Mouse (Mus musculus): ENCODE measurements at regions not wholly inside any gene's neighbourhood (a gene's known extent, or its start where the extent isn't known, plus 50 kb on each side); places are given as distances from the start of the nearest gene placed in this dataset.

DNA sequence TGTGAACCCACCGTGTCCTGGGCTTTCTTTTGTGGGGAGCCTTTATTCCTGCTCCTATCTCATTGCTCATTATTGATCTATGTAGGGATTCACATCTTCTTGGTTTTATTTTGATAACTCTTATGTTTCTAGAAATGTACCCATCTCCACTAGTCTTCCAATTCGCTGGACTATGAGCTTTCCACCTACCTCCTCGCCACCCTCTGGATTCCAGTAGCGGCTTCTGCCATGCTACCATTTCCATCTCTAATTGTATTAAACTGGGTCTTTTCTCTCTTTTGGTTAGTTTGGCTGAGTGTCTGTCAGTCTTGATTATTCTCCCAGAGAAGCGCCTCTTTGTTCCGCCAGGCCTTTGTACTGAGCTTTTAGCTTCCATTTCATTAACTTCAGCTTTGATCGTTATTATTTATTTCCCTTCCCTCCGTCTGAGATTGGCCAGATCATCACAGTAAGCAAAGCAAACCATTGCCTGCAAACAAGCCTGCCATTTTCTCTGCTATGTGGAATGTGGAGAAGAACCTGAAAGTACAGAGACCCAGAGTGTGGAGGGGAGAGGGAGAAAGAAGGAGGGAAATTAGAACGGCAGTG, 213.2 kb upstream of the Pabpc6 start:
- Histone ChIP-seq H3K27me3 (ENCODE audit: control insufficient read depth, insufficient read depth, low read length) (no peaks in the 10 kb centered on the region), H3K9me3 (ENCODE audit: control insufficient read depth, low read length) (no peaks in the 10 kb centered on the region), H3K4me2 (replicated peaks; ENCODE audit: low read depth, low read length) (no peak overlapping the region), H3K9ac (ENCODE audit: low read depth, low read length) (no peak overlapping the region), H3K36me3 (ENCODE audit: control insufficient read depth, insufficient read depth, low read length) (no peaks in the 10 kb centered on the region), H3K4me3 (ENCODE audit: low read depth, low read length) (no peak overlapping the region), H3K4me1 (replicated peaks; ENCODE audit: control insufficient read depth, insufficient read depth, low read length) (no peaks in the 10 kb centered on the region), H3K27ac (ENCODE audit: low read depth, low read length) (peak overlapping the region; percentile 60; the same call in 1 of the 2 replicates)
- peak; percentile 43 for DNase-seq (ENCODE audit: low spot score)
- 40% methylated on average over 9 of the region's 9 CpGs for WGBS
- ATAC-seq (ENCODE audit: low FRiP score): no peak; the same call in 1 of the 2 replicates

DNA sequence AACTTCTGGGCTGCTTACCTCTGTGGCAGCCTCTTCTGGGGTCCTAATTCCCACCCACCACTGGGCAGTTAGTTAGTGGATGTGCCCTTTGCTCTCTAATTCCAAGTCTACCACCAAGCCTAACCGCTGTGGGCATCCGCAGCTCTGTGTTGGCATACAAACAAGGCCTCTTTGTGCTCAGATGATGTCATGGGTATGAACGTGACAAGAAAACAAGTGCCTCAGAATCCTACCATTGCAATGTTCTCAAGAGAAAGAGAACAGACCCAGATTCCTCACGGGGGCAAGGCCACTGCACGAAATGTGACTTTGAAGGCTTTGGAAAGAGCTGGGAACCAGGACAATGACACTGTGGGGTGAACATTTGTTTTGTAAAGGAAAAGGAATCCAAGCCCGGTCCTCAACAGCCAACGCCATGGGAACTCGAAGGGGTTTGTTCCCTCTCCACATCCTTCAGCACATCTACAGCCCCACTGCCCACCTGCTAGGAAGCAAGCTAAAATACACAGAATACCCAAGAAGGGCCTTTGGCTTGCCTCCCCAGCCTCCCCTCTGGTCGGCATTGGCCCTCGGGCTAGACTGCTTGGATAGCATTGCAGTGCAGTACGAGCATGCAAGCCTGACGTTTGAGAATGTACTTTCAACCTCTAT, 210.2 kb upstream of the Pabpc6 start:
- no peak overlapping the region for H3K4me3 ChIP-seq (ENCODE audit: low read depth, low read length)
- no peaks in the 10 kb centered on the region for H3K27me3 ChIP-seq (ENCODE audit: control insufficient read depth, insufficient read depth, low read length)
- DNase-seq (ENCODE audit: low spot score) (peak; percentile 47), ATAC-seq (ENCODE audit: low FRiP score) (peak; percentile 65)
- no peak overlapping the region for H3K9ac ChIP-seq (ENCODE audit: low read depth, low read length)
- no peaks in the 10 kb centered on the region for H3K4me1 ChIP-seq (replicated peaks; ENCODE audit: control insufficient read depth, insufficient read depth, low read length)
- WGBS: 62% methylated on average over 12 of the region's 12 CpGs
- peak overlapping the region; percentile 64 for H3K27ac ChIP-seq (ENCODE audit: low read depth, low read length)
- no peaks in the 10 kb centered on the region for H3K36me3 ChIP-seq (ENCODE audit: control insufficient read depth, insufficient read depth, low read length)
- no peaks in the 10 kb centered on the region for H3K9me3 ChIP-seq (ENCODE audit: control insufficient read depth, low read length)
- H3K4me2 ChIP-seq (replicated peaks; ENCODE audit: low read depth, low read length): no peak overlapping the region

DNA sequence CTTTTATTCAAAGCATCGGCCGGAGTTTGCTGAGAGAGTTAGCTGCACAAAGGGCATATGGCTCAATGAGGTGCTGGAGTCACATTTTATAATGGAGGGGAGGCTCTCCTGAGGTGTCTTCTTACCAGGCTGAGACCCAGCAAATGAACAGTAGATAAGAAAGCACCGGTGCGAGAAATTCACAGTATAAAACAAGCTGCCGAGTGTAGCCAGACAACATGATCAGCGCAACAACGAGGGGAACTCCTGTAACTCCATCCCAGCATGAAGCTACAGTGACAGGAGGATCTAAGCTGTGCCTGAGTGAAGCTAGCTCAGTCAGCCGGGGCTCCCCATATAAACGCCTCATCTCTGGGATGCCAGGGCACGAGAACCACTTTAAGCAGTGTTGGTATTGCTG, 204.2 kb upstream of the Pabpc6 start:
- ATAC-seq (ENCODE audit: low FRiP score): no peak
- whole genome bisulfite sequencing: 67% methylated on average over 10 of the region's 10 CpGs

DNA sequence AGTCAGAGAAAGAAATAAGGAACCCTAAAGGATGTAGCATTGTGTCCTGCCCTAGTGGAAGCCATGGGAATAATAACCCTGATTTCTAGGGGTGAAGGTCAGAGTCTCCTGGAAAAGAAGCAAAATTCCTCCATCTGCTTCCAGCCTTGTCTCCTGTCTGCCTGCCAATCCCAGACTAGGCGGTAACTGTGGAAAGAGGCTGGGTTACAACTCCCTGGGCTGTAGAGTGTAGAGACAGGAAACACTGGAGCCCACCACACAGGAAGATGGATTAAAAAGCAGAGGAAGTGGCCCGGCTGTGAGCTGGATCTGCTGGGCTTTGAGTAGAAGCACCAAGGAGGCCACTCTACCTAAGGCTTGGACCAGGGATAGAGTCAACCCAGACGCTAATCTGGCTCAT, 200.7 kb upstream of the Pabpc6 start:
- DNase-seq (ENCODE audit: low spot score) (no peak), ATAC-seq (ENCODE audit: low FRiP score) (no peak)
- H3K4me3 ChIP-seq (ENCODE audit: low read depth, low read length): no peak overlapping the region
- H3K27ac ChIP-seq (ENCODE audit: low read depth, low read length): no peak overlapping the region
- H3K4me1 ChIP-seq (replicated peaks; ENCODE audit: control insufficient read depth, insufficient read depth, low read length): no peaks in the 10 kb centered on the region
- WGBS: 77% methylated on average over 3 of the region's 3 CpGs
- no peaks in the 10 kb centered on the region for H3K36me3 ChIP-seq (ENCODE audit: control insufficient read depth, insufficient read depth, low read length)
- no peak overlapping the region for H3K4me2 ChIP-seq (replicated peaks; ENCODE audit: low read depth, low read length)
- H3K9me3 ChIP-seq (ENCODE audit: control insufficient read depth, low read length): no peaks in the 10 kb centered on the region
- no peak overlapping the region for H3K9ac ChIP-seq (ENCODE audit: low read depth, low read length)
- no peaks in the 10 kb centered on the region for H3K27me3 ChIP-seq (ENCODE audit: control insufficient read depth, insufficient read depth, low read length)

More for the DNA sequence above, 204.2 kb upstream of the Pabpc6 start:
- H3K27ac ChIP-seq (ENCODE audit: low read depth, low read length): no peak overlapping the region
- no peaks in the 10 kb centered on the region for H3K36me3 ChIP-seq (ENCODE audit: control insufficient read depth, insufficient read depth, low read length)
- H3K4me2 ChIP-seq (replicated peaks; ENCODE audit: low read depth, low read length): no peak overlapping the region
- no peaks in the 10 kb centered on the region for H3K9me3 ChIP-seq (ENCODE audit: control insufficient read depth, low read length)
- H3K4me3 ChIP-seq (ENCODE audit: low read depth, low read length): no peak overlapping the region
- H3K4me1 ChIP-seq (replicated peaks; ENCODE audit: control insufficient read depth, insufficient read depth, low read length): no peaks in the 10 kb centered on the region
- H3K27me3 ChIP-seq (ENCODE audit: control insufficient read depth, insufficient read depth, low read length): no peaks in the 10 kb centered on the region
- no peak for DNase-seq (ENCODE audit: low spot score)
- H3K9ac ChIP-seq (ENCODE audit: low read depth, low read length): no peak overlapping the region

DNA sequence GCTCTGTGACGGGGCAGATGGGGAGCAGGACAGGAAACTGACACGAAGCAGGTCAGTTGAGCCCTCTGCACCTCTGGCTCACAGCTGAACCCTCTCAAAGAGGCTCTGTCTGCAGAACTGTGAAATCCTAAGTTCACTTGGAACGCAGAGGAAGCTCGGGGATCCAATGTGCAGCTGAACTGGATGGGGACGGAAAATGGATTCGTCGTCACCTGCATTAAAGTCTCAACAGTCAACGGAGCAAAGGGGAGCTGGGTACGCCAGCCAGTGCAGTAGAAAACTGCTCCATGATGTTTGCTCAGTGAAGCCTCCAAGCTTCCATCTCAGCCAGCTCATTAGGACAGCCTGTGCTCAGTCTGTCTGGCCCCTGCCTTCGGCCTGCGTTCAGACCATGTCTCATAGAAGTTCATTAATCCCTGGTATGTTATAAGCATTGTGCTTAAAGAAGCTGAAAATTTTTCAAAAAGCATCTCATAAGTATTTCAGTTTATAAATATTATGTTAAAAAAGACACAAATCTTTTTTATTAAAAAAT, 199.3 kb upstream of the Pabpc6 start:
- H3K27ac ChIP-seq (ENCODE audit: low read depth, low read length): no peak overlapping the region
- DNase-seq (ENCODE audit: low spot score): no peak
- H3K9me3 ChIP-seq (ENCODE audit: control insufficient read depth, low read length): no peaks in the 10 kb centered on the region
- H3K36me3 ChIP-seq (ENCODE audit: control insufficient read depth, insufficient read depth, low read length): no peaks in the 10 kb centered on the region
- WGBS: 84% methylated on average over 11 of the region's 11 CpGs
- H3K4me2 ChIP-seq (replicated peaks; ENCODE audit: low read depth, low read length): no peak overlapping the region
- H3K9ac ChIP-seq (ENCODE audit: low read depth, low read length): no peak overlapping the region
- no peaks in the 10 kb centered on the region for H3K27me3 ChIP-seq (ENCODE audit: control insufficient read depth, insufficient read depth, low read length)
- ATAC-seq (ENCODE audit: low FRiP score): no peak
- H3K4me1 ChIP-seq (replicated peaks; ENCODE audit: control insufficient read depth, insufficient read depth, low read length): no peaks in the 10 kb centered on the region
- no peak overlapping the region for H3K4me3 ChIP-seq (ENCODE audit: low read depth, low read length)

DNA sequence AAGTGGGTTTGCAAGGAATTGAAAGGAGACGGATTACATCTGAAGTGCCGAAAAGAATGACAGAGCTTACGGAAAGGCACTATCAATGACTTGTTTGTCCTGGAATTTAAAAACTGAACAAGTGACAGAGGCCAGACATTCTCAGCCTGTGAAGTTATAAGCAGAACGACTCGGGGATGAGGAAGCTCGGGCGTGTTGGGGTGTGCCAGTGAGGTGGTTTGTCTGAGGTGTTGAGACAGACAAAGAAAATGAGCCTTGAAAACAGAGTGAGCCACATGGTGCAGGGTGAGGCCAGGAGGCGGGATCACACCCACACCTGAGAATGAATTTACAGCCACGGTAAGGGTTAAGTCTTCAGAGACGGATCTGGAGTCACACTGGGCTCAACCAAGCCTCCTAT, 194.7 kb upstream of the Pabpc6 start:
- Histone ChIP-seq H3K36me3 (ENCODE audit: control insufficient read depth, insufficient read depth, low read length) (no peaks in the 10 kb centered on the region), H3K27me3 (ENCODE audit: control insufficient read depth, insufficient read depth, low read length) (no peaks in the 10 kb centered on the region), H3K9me3 (ENCODE audit: control insufficient read depth, low read length) (no peaks in the 10 kb centered on the region), H3K27ac (ENCODE audit: low read depth, low read length) (no peak overlapping the region), H3K9ac (ENCODE audit: low read depth, low read length) (no peak overlapping the region), H3K4me1 (replicated peaks; ENCODE audit: control insufficient read depth, insufficient read depth, low read length) (no peaks in the 10 kb centered on the region), H3K4me3 (ENCODE audit: low read depth, low read length) (no peak overlapping the region), H3K4me2 (replicated peaks; ENCODE audit: low read depth, low read length) (no peak overlapping the region)
- DNase-seq (ENCODE audit: low spot score): no peak
- no peak for ATAC-seq (ENCODE audit: low FRiP score)
- 78% methylated on average over 10 of the region's 10 CpGs for whole genome bisulfite sequencing

DNA sequence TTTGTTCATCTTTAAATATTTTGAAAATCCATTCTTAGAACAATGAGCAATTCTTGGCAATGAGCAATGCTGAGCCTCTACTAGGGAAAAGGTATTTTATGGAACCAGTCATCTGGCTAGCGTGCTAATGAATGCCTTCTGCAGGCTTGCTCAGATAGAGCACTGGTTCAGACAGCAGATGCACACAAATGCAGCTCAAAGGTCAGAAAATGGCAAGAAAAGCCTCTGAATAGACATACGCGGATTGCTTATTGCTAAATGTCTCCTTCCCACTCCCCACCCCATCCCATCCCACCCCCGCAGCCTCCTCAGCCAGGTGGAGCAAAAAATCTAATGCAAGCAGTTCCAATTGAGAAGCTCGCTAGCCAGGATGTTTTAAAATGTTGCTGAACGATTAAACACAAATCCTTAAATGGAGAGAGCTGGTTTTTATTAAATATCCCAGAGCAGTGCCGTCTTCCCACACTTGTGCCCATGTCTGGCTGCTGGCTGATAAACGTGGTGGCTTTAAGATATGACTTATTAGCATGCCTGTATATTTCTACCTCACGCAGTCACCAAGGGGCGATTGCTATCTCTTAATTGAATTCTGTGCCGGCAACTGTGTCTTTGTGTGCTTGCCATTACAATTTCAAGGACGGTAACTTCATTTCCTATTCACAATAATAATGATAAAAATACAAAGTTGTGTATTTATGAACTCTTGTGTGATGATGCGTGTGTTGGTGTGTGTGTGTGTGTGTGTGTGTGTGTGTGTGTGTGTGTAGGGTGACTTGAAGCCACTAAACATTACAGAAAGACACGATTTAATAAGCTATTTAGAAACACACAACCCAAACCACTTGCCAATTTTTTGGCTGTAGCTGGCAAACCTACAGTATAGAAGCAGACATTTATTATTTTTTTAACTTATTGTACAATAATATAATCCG, 192.7 kb upstream of the Pabpc6 start:
- WGBS: 79% methylated on average over 15 of the region's 15 CpGs
- no peak for ATAC-seq (ENCODE audit: low FRiP score)
- no peak overlapping the region for H3K27ac ChIP-seq (ENCODE audit: low read depth, low read length)
- no peak overlapping the region for H3K9ac ChIP-seq (ENCODE audit: low read depth, low read length)
- no peaks in the 10 kb centered on the region for H3K4me1 ChIP-seq (replicated peaks; ENCODE audit: control insufficient read depth, insufficient read depth, low read length)
- H3K4me2 ChIP-seq (replicated peaks; ENCODE audit: low read depth, low read length): no peak overlapping the region
- no peaks in the 10 kb centered on the region for H3K27me3 ChIP-seq (ENCODE audit: control insufficient read depth, insufficient read depth, low read length)
- H3K4me3 ChIP-seq (ENCODE audit: low read depth, low read length): no peak overlapping the region
- no peak for DNase-seq (ENCODE audit: low spot score)
- no peaks in the 10 kb centered on the region for H3K9me3 ChIP-seq (ENCODE audit: control insufficient read depth, low read length)
- no peaks in the 10 kb centered on the region for H3K36me3 ChIP-seq (ENCODE audit: control insufficient read depth, insufficient read depth, low read length)

DNA sequence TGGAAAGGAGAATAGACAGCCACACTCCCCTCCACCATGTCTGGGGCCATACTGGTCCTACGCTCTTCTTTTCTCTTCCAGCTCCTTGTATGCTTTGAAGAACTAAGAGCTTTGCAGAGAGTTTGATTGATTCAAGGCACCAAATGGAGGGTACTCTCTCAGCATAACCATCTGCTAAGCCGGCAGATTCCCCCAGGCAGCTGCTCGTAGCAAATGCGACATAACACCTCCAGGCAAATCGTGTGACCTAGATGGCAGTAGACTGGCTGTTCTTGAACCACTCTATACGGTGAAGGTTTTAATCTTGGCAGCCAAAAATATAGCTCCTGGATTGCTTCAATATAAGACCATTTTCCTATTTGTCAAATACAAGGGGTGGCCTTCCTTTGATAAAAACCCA, 191.8 kb upstream of the Pabpc6 start:
- H3K4me2 ChIP-seq (replicated peaks; ENCODE audit: low read depth, low read length): no peak overlapping the region
- H3K27ac ChIP-seq (ENCODE audit: low read depth, low read length): no peak overlapping the region
- ATAC-seq (ENCODE audit: low FRiP score) (no peak), DNase-seq (ENCODE audit: low spot score) (no peak)
- 77% methylated on average over 6 of the region's 6 CpGs for WGBS
- H3K36me3 ChIP-seq (ENCODE audit: control insufficient read depth, insufficient read depth, low read length): no peaks in the 10 kb centered on the region
- no peaks in the 10 kb centered on the region for H3K27me3 ChIP-seq (ENCODE audit: control insufficient read depth, insufficient read depth, low read length)
- no peak overlapping the region for H3K9ac ChIP-seq (ENCODE audit: low read depth, low read length)
- no peak overlapping the region for H3K4me3 ChIP-seq (ENCODE audit: low read depth, low read length)
- H3K9me3 ChIP-seq (ENCODE audit: control insufficient read depth, low read length): no peaks in the 10 kb centered on the region
- H3K4me1 ChIP-seq (replicated peaks; ENCODE audit: control insufficient read depth, insufficient read depth, low read length): no peaks in the 10 kb centered on the region
